Mouse (Mus musculus) midbrain, embryonic 10.5 days (tissue): ENCODE results near the gene Pabpn1l. TPM values are rescaled to one million over a fixed set of nuclear protein-coding genes. Genes with fewer than 3 reads are reported as not detected.

Source experiments
- microRNA-seq: library from miRNA; unstranded; fragments of <30 nt; microRNA quantifications from one replicate; pipeline ENCODE4, GENCODE M21; 2017
- polyA plus RNA-seq: library from polyadenylated mRNA; unstranded; fragments of >200 nt; fragmentation: Nextera tagmentation; extraction: Ambion mirVana; gene quantifications from 2 replicates; pipeline ENCODE4 v1.2.1, GENCODE M21; 2016

The Pabpn1l gene
- polyA plus RNA-seq, 1 experiment from 2014 or later, result not detected

Small RNA genes lying within 50 kb of the gene (microRNA-seq; reads per million reads assigned to microRNA genes)
- gene Mir6396, result not detected

Other genes with a start within 250 kb of the Pabpn1l start
- gene Zc3h18, start 246.1 kb downstream of the Pabpn1l start, polyA plus RNA-seq, result 75.7 and 79.4 TPM in 2 replicates
- gene Il17c, start 200.7 kb downstream of the Pabpn1l start, polyA plus RNA-seq, result not detected in 2 replicates
- gene Cyba, start 189.8 kb downstream of the Pabpn1l start, polyA plus RNA-seq, result 75.8 and 80.9 TPM in 2 replicates
- 60.3 and 60.7 TPM in 2 replicates for gene Mvd, start 179.3 kb downstream of the Pabpn1l start, polyA plus RNA-seq
- 0.07 TPM in 1 of 2 replicates, not detected in the other for gene Snai3, start 162.0 kb downstream of the Pabpn1l start, polyA plus RNA-seq
- gene Rnf166, start 146.7 kb downstream of the Pabpn1l start, polyA plus RNA-seq, result 31.7 and 35.6 TPM in 2 replicates
- gene Ctu2, start 146.6 kb downstream of the Pabpn1l start, polyA plus RNA-seq, result 71.5 and 72.6 TPM in 2 replicates
- 5.8 and 8.2 TPM in 2 replicates for gene Piezo1, start 71.4 kb downstream of the Pabpn1l start, polyA plus RNA-seq
- gene Cdt1, start 54.7 kb downstream of the Pabpn1l start, polyA plus RNA-seq, result 63.2 and 70.9 TPM in 2 replicates
- gene Aprt, start 45.8 kb downstream of the Pabpn1l start, polyA plus RNA-seq, result 241 and 278 TPM in 2 replicates
- gene Galns, start 11.3 kb downstream of the Pabpn1l start, polyA plus RNA-seq, result 6.6 and 7.7 TPM in 2 replicates
- gene Trappc2l, start 11.1 kb downstream of the Pabpn1l start, polyA plus RNA-seq, result 51.0 and 61.2 TPM in 2 replicates
- 1.9 and 3.4 TPM in 2 replicates for gene Cbfa2t3, start 76.4 kb upstream of the Pabpn1l start, polyA plus RNA-seq
- gene Acsf3, start 152.7 kb upstream of the Pabpn1l start, polyA plus RNA-seq, result 17.8 and 18.6 TPM in 2 replicates
- gene Cdh15, start 225.2 kb upstream of the Pabpn1l start, polyA plus RNA-seq, result 0.51 and 0.54 TPM in 2 replicates